Mouse (Mus musculus) ovary, postnatal 14 days (tissue): ENCODE measurements around the gene Thsd4.

Experiments
- DNase-seq: peaks from one replicate; pipeline ENCODE4 v3.0.0; 2022; ENCODE audit warnings: low spot score

The Thsd4 gene

GRCm38 (mm10) chr9:60141081-60141514 lies 380.7 kb downstream of the Thsd4 start:
- no peak for DNase-seq

GRCm38 (mm10) chr9:60140411-60140810 lies 381.4 kb downstream of the Thsd4 start:
- no peak for DNase-seq

GRCm38 (mm10) chr9:60139446-60139845 lies 382.4 kb downstream of the Thsd4 start:
- DNase-seq = no peak

GRCm38 (mm10) chr9:60129235-60129991 lies 392.4 kb downstream of the Thsd4 start:
- no peak for DNase-seq

GRCm38 (mm10) chr9:60126961-60127360 lies 394.9 kb downstream of the Thsd4 start:
- DNase-seq = no peak

- DNase-seq = no peak
These were observed 397.7 kb downstream of the Thsd4 start for GRCm38 (mm10) chr9:60124102-60124501.

GRCm38 (mm10) chr9:60123066-60123465 lies 398.8 kb downstream of the Thsd4 start:
- no peak for DNase-seq

GRCm38 (mm10) chr9:60119846-60120245 lies 402.0 kb downstream of the Thsd4 start:
- peak; percentile 13 for DNase-seq

GRCm38 (mm10) chr9:60117831-60118230 lies 404.0 kb downstream of the Thsd4 start:
- DNase-seq = no peak

GRCm38 (mm10) chr9:60115711-60116247 lies 406.1 kb downstream of the Thsd4 start:
- DNase-seq = no peak

GRCm38 (mm10) chr9:60115306-60115705 lies 406.5 kb downstream of the Thsd4 start:
- no peak for DNase-seq

- DNase-seq = no peak
These were observed 411.6 kb downstream of the Thsd4 start for GRCm38 (mm10) chr9:60110200-60110599.

GRCm38 (mm10) chr9:60106683-60107082 lies 415.2 kb downstream of the Thsd4 start:
- DNase-seq = no peak

- DNase-seq = no peak
These were observed 415.7 kb downstream of the Thsd4 start for GRCm38 (mm10) chr9:60106106-60106505.

GRCm38 (mm10) chr9:60094211-60094610 lies 427.6 kb downstream of the Thsd4 start:
- DNase-seq = no peak

- DNase-seq = no peak
These were observed 429.4 kb downstream of the Thsd4 start for GRCm38 (mm10) chr9:60092428-60092827.

GRCm38 (mm10) chr9:60089441-60089840 lies 432.4 kb downstream of the Thsd4 start:
- no peak for DNase-seq

- DNase-seq = peak; percentile 19
These were observed 433.7 kb downstream of the Thsd4 start for GRCm38 (mm10) chr9:60088101-60088500.

GRCm38 (mm10) chr9:60082107-60082581 lies 439.7 kb downstream of the Thsd4 start:
- DNase-seq = peak; percentile 7

GRCm38 (mm10) chr9:60077761-60078160 lies 444.1 kb downstream of the Thsd4 start:
- no peak for DNase-seq

GRCm38 (mm10) chr9:60076396-60076795 lies 445.4 kb downstream of the Thsd4 start:
- no peak for DNase-seq

GRCm38 (mm10) chr9:60071620-60072263 lies 450.1 kb downstream of the Thsd4 start:
- DNase-seq = no peak

- DNase-seq = no peak
These were observed 454.6 kb downstream of the Thsd4 start for GRCm38 (mm10) chr9:60067241-60067640.
